Mouse (Mus musculus) ovary, adult 2 months (tissue): ENCODE measurements around the gene Evc. TPM values are rescaled to one million over a fixed set of nuclear protein-coding genes. Genes with fewer than 3 reads are reported as not detected.

Experiments
- polyA plus RNA-seq: library from polyadenylated mRNA; depleted of rRNA; stranded (reverse); fragments of >200 nt; gene quantifications from 2 replicates; pipeline ENCODE4 v1.2.3, GENCODE M21; 2012; rRNA removed

Evc gene
- 25.1 and 29.7 TPM in 2 replicates for polyA plus RNA-seq

GRCm38 (mm10) chr5:37336485-37337105 lies at the start of gene Evc:
Evc (minus strand) TSS chr5:37336894.

GRCm38 (mm10) chr5:37338288-37338687 lies 1.6 kb upstream of the Evc start, which contains the start of gene Evc2:
Evc2 (plus strand) TSS chr5:37338499.

GRCm38 (mm10) chr5:37241651-37242151 lies 95.0 kb downstream of the Evc start, which contains the start of gene Crmp1:
Crmp1 (plus strand) TSS chr5:37241940.

Other genes starting within 250 kb of the Evc start
- 0.71 and 1.7 TPM in 2 replicates for gene Crmp1, start 95.0 kb downstream of the Evc start, polyA plus RNA-seq
- 74.6 and 88.5 TPM in 2 replicates for gene Evc2, start 1.6 kb upstream of the Evc start, polyA plus RNA-seq